Mouse (Mus musculus) heart, postnatal 0 days (tissue): ENCODE data around the gene Klf2. TPM values are rescaled to one million over a fixed set of nuclear protein-coding genes. Genes with fewer than 3 reads are reported as not detected.

Source experiments
- ATAC-seq: fragments of 200-750 bp; cut with Nextera tagmentation; 2 replicates; pipeline ENCODE4 v1.8.0; 2017; ENCODE audit warnings: low read depth, moderate number of reproducible peaks, moderate library complexity; ENCODE audit not compliant: insufficient read depth
- DNase-seq: peaks from one replicate; pipeline ENCODE4 v3.0.0-alpha.2; 2016; ENCODE audit warnings: low spot score
- H3K27ac ChIP-seq: fragments of 300-500 bp; sonication (generic); 2 replicates; pipeline ENCODE4 v1.5.1; 2014; ENCODE audit warnings: low read depth, mild to moderate bottlenecking
- H3K27me3 ChIP-seq: fragments of 300-500 bp; sonication (generic); 2 replicates; pipeline ENCODE4 v1.6.1; 2014; ENCODE audit warnings: low read length, mixed read lengths; ENCODE audit not compliant: control insufficient read depth, insufficient read depth
- H3K36me3 ChIP-seq: fragments of 300-500 bp; sonication (generic); replicated peaks from 2 replicates; pipeline ENCODE4 v1.6.1; 2014; ENCODE audit warnings: low read length, mixed read lengths; ENCODE audit not compliant: control insufficient read depth, insufficient read depth
- H3K4me1 ChIP-seq: fragments of 300-500 bp; sonication (generic); 2 replicates; pipeline ENCODE4 v1.6.1; 2014; ENCODE audit warnings: antibody characterized with exemption; ENCODE audit not compliant: control insufficient read depth, insufficient read depth
- H3K4me2 ChIP-seq: fragments of 300-500 bp; sonication (generic); 2 replicates; pipeline ENCODE4 v1.6.1; 2014; ENCODE audit warnings: low read depth, mild to moderate bottlenecking, low read length, moderate library complexity
- H3K4me3 ChIP-seq: fragments of 300-500 bp; sonication (generic); 2 replicates; pipeline ENCODE4 v1.5.1; 2014; ENCODE audit warnings: low read depth, low read length
- H3K9ac ChIP-seq: fragments of 300-500 bp; sonication (generic); replicated peaks from 2 replicates; pipeline ENCODE4 v1.6.1; 2014; ENCODE audit warnings: low read depth, low read length, mixed read lengths
- H3K9me3 ChIP-seq: fragments of 300-500 bp; sonication (generic); replicated peaks from 2 replicates; pipeline ENCODE4 v1.6.1; 2016; ENCODE audit warnings: low read length; ENCODE audit not compliant: control insufficient read depth
- CTCF ChIP-seq: IDR thresholded peaks from 2 replicates; pipeline ENCODE4 v1.5.1; 2016; ENCODE audit warnings: antibody characterized with exemption, control low read depth, low read depth
- EP300 ChIP-seq: IDR thresholded peaks from 2 replicates; pipeline ENCODE4 v1.6.1; 2016; ENCODE audit warnings: antibody characterized with exemption, low read depth
- WGBS: fragments of 180-500 bp; shearing (Covaris S2); extraction: QIAGEN DNeasy Blood & Tissue Kit; methylation state at CpG from one replicate; pipeline ENCODE4 v1.1.7; 2014; 5-methylcytosine and 5-hydroxymethylcytosine counted together
- polyA plus RNA-seq: library from polyadenylated mRNA; unstranded; fragments of >200 nt; fragmentation: Nextera tagmentation; extraction: Ambion mirVana; gene quantifications from 2 replicates; pipeline ENCODE4 v1.2.1, GENCODE M21; 2015
- total RNA-seq: library from RNA; depleted of rRNA; stranded (reverse); fragments of >200 nt; gene quantifications from 2 replicates; pipeline ENCODE4 v1.2.3, GENCODE M21; 2014; ENCODE audit warnings: low replicate concordance; rRNA removed

Gene Klf2
- total and polyA plus RNA-seq, 2 experiments from 2014 or later: 17.7 to 32.9 TPM

DNA sequence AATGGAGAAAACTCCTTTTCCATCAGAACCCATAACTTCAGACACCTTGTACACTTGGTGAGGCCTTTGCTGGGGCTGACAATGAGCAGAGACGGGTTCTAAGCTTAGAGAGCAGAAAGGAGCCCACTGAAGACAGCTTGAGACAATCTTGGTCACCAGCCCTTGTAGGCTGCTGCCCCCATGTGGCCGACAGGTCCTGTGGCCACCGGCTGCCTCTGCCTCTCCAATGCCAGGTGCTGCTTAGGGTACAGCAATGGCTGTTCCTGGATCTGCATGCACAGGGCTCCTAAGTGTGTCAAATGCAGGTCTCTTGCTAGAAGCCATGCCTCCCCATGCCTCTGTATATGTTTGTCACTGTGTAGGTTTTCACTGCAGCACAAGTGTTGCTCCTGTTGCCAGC is 47.0 kb downstream of the Klf2 start:
- 0 out of 2 replicates have a peak overlapping the region, but pooled peaks have one; percentile 2 for H3K9ac ChIP-seq
- peak; percentile 76 for ATAC-seq
- no peaks in the 10 kb centered on the region for H3K9me3 ChIP-seq
- peaks cover 90% of the 10 kb centered on the region for H3K36me3 ChIP-seq
- H3K4me2 ChIP-seq: no peak overlapping the region
- WGBS: 12% methylated on average over 3 of the region's 3 CpGs
- peak; percentile 80 for DNase-seq
- H3K27ac ChIP-seq: no peak overlapping the region
- peak; percentile 97 for TF ChIP-seq CTCF
- TF ChIP-seq EP300: 0 out of 2 replicates have a peak, but pooled peaks have one; percentile 42
- no peak overlapping the region for H3K4me3 ChIP-seq
- 0 out of 2 replicates have a peak, but pooled peaks cover 6% of the 10 kb centered on the region for H3K4me1 ChIP-seq
- no peaks in the 10 kb centered on the region for H3K27me3 ChIP-seq

- H3K4me3 ChIP-seq: no peak overlapping the region
- H3K9ac ChIP-seq: no peak overlapping the region
- no peaks in the 10 kb centered on the region for H3K27me3 ChIP-seq
- H3K9me3 ChIP-seq: no peaks in the 10 kb centered on the region
- ATAC-seq (no peak), DNase-seq (no peak)
- H3K36me3 ChIP-seq: peaks cover 93% of the 10 kb centered on the region
- TF ChIP-seq EP300: no peak
- no peak for TF ChIP-seq CTCF
- no peak overlapping the region for H3K4me2 ChIP-seq
- 94% methylated on average over 2 of the region's 2 CpGs for WGBS
- H3K4me1 ChIP-seq: 0 out of 2 replicates have a peak, but pooled peaks cover 6% of the 10 kb centered on the region
- no peak overlapping the region for H3K27ac ChIP-seq
These were observed 47.6 kb downstream of the Klf2 start for GRCm38 (mm10) chr8:72366435-72366834.

Other genes starting within 250 kb of the Klf2 start
- gene Olfr373, start 235.9 kb upstream of the Klf2 start, total RNA-seq: not detected in 2 replicates
- gene Olfr373, start 235.9 kb upstream of the Klf2 start, polyA plus RNA-seq: not detected in 2 replicates
- gene Olfr374, start 212.0 kb upstream of the Klf2 start, total RNA-seq: not detected in 2 replicates
- 0.01 TPM in 1 of 2 replicates, not detected in the other for gene Olfr374, start 212.0 kb upstream of the Klf2 start, polyA plus RNA-seq
- gene Tpm4, start 184.1 kb upstream of the Klf2 start, total RNA-seq: 179 and 195 TPM in 2 replicates
- gene Tpm4, start 184.1 kb upstream of the Klf2 start, polyA plus RNA-seq: 222 and 224 TPM in 2 replicates
- gene Rab8a, start 157.8 kb upstream of the Klf2 start, total RNA-seq: 32.2 and 33.9 TPM in 2 replicates
- gene Rab8a, start 157.8 kb upstream of the Klf2 start, polyA plus RNA-seq: 50.8 and 51.2 TPM in 2 replicates
- not detected in 2 replicates for gene Hsh2d, start 129.4 kb upstream of the Klf2 start, total RNA-seq
- 0.05 and 0.12 TPM in 2 replicates for gene Hsh2d, start 129.4 kb upstream of the Klf2 start, polyA plus RNA-seq
- not detected in 2 replicates for gene Cib3, start 106.2 kb upstream of the Klf2 start, total RNA-seq
- gene Cib3, start 106.2 kb upstream of the Klf2 start, polyA plus RNA-seq: not detected in 2 replicates
- gene Gm11034, start 105.4 kb upstream of the Klf2 start, total RNA-seq: not detected in 2 replicates
- gene Gm11034, start 105.4 kb upstream of the Klf2 start, polyA plus RNA-seq: not detected in 2 replicates
- gene Fam32a, start 99.3 kb upstream of the Klf2 start, total RNA-seq: 30.1 and 45.4 TPM in 2 replicates
- 32.0 and 37.1 TPM in 2 replicates for gene Fam32a, start 99.3 kb upstream of the Klf2 start, polyA plus RNA-seq
- 36.1 and 46.5 TPM in 2 replicates for gene Ap1m1, start 79.0 kb upstream of the Klf2 start, total RNA-seq
- 82.8 and 83.4 TPM in 2 replicates for gene Ap1m1, start 79.0 kb upstream of the Klf2 start, polyA plus RNA-seq
- gene Gm10282, start 13.8 kb upstream of the Klf2 start, total RNA-seq: 0.15 and 3.0 TPM in 2 replicates
- gene Gm10282, start 13.8 kb upstream of the Klf2 start, polyA plus RNA-seq: 8.4 and 10.0 TPM in 2 replicates
- gene Eps15l1, start 102.4 kb downstream of the Klf2 start, total RNA-seq: 33.0 and 52.7 TPM in 2 replicates
- gene Eps15l1, start 102.4 kb downstream of the Klf2 start, polyA plus RNA-seq: 23.2 and 24.9 TPM in 2 replicates
- 0.58 TPM in 1 of 2 replicates, not detected in the other for gene Calr3, start 124.8 kb downstream of the Klf2 start, total RNA-seq
- 2.9 and 3.2 TPM in 2 replicates for gene Calr3, start 124.8 kb downstream of the Klf2 start, polyA plus RNA-seq
- 2.7 and 10.8 TPM in 2 replicates for gene 1700030K09Rik, start 124.8 kb downstream of the Klf2 start, total RNA-seq
- gene 1700030K09Rik, start 124.8 kb downstream of the Klf2 start, polyA plus RNA-seq: 5.7 and 5.9 TPM in 2 replicates
- 17.0 and 26.4 TPM in 2 replicates for gene Cherp, start 156.2 kb downstream of the Klf2 start, total RNA-seq
- 15.8 and 16.0 TPM in 2 replicates for gene Cherp, start 156.2 kb downstream of the Klf2 start, polyA plus RNA-seq
- gene Slc35e1, start 173.6 kb downstream of the Klf2 start, total RNA-seq: 34.2 and 35.7 TPM in 2 replicates
- 6.7 and 7.7 TPM in 2 replicates for gene Slc35e1, start 173.6 kb downstream of the Klf2 start, polyA plus RNA-seq
- gene Med26, start 229.2 kb downstream of the Klf2 start, total RNA-seq: 6.0 and 17.0 TPM in 2 replicates
- gene Med26, start 229.2 kb downstream of the Klf2 start, polyA plus RNA-seq: 6.2 and 6.6 TPM in 2 replicates